Mouse (Mus musculus): ENCODE data around the gene Slc12a7. TPM values are rescaled to one million over a fixed set of nuclear protein-coding genes. Genes with fewer than 3 reads are reported as not detected.
"Not testable (repeated sequence)": the region's sequence is repeated elsewhere in the genome, so short reads cannot be mapped to it uniquely, and the experiment has no call there.

The Slc12a7 gene
- polyA plus RNA-seq, 1 experiment from 2014 or later: 21.5 TPM

DNA sequence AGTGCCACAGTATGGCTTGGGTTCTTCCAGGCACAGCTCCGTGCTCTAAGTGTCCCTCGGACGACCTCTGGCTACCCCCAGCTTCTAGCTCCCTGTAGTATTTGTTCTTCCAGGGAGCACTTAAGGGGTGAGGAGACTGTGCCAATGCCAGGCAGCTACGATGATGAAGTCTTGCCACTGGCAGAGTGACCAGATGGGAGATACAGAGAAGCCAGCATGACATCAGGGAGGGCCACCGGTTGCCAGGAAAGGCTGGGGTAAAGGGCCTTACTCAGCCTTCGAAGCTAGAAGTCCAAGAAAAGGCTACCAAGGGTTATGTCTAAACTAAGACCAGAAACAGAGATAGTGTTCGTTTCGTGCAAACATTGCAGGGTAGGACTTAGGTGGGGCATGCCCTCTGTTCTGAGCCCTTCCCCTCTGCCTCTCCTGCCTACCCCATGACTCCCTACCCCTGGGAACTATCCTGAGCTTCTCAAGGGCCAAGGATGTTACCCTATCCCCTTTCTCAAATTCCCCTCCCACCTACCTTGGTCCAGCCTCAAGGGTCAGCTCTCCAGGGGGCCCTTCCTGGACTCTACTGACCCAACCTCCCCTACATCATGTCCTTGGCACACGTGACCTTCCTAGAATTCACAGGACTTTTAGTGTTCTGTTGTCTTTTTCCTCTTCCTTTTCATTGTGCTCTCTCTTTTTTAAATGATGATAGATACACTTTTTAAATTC, 31.6 kb upstream of the Slc12a7 start:
- 82% methylated on average over 9 of the region's 9 CpGs for WGBS
- H3K27me3 ChIP-seq: no peaks in the 10 kb centered on the region
- no peak for ATAC-seq (ENCODE audit: insufficient number of reproducible peaks, insufficient read depth, low FRiP score, low TSS enrichment, low read depth)
- no peak overlapping the region for H3K4me3 ChIP-seq
- no peaks in the 10 kb centered on the region for H3K4me1 ChIP-seq
- H3K4me2 ChIP-seq: no peak overlapping the region
- no peak overlapping the region for H3K9ac ChIP-seq
- H3K27ac ChIP-seq: no peak overlapping the region
- H3K9me3 ChIP-seq: no peaks in the 10 kb centered on the region
- H3K36me3 ChIP-seq: no peaks in the 10 kb centered on the region

DNA sequence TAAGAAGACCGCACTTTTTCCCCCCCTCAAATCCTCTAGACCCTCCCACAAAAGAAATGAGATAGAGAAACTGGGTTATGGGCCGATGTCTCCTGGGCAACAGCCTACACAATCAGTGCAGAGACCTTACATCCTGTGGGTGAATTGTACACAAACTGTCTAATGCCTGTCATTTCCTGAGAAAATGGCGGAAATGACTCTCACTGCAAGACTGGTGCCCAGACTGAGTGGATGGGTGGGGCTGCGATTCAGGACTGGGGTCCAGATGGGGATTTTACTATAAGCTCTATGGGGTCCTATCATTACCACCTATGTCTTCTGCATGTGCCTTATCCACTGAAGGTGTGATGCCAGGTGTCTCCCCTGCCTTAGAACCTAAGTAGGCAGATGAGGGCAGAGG, 30.1 kb upstream of the Slc12a7 start:
- Histone ChIP-seq H3K4me3 (no peak overlapping the region), H3K36me3 (no peaks in the 10 kb centered on the region), H3K4me2 (no peak overlapping the region), H3K4me1 (no peaks in the 10 kb centered on the region), H3K27me3 (no peaks in the 10 kb centered on the region), H3K27ac (no peak overlapping the region), H3K9ac (no peak overlapping the region), H3K9me3 (no peaks in the 10 kb centered on the region)
- no peak for ATAC-seq (ENCODE audit: insufficient number of reproducible peaks, insufficient read depth, low FRiP score, low TSS enrichment, low read depth)
- 91% methylated on average over 4 of the region's 4 CpGs for WGBS

DNA sequence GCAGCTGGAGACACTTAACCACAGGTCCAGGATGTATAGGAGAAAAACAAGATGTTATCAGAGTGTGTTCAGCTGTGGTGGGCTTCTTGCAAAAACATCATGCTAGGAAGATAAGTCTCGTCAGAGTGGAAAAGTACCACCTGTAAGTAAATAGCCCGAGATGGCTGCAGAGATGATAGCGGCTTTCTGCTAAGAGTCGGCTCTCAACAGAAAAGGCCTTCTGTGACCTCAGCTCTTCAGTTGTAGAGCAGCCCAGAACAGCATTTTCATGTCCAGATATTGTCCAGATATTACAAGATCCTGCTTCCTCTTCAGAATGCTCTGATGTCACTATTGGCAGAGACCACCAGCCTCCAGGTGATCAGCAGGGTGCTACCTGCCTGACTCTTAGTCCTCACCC, 29.4 kb upstream of the Slc12a7 start:
- not testable (repeated sequence) for H3K27me3 ChIP-seq; ATAC-seq (ENCODE audit: insufficient number of reproducible peaks, insufficient read depth, low FRiP score, low TSS enrichment, low read depth); H3K4me1 ChIP-seq; H3K9me3 ChIP-seq; H3K4me3 ChIP-seq; H3K27ac ChIP-seq; H3K9ac ChIP-seq; H3K4me2 ChIP-seq; H3K36me3 ChIP-seq
- 75% methylated on average over 4 of the region's 4 CpGs for WGBS

DNA sequence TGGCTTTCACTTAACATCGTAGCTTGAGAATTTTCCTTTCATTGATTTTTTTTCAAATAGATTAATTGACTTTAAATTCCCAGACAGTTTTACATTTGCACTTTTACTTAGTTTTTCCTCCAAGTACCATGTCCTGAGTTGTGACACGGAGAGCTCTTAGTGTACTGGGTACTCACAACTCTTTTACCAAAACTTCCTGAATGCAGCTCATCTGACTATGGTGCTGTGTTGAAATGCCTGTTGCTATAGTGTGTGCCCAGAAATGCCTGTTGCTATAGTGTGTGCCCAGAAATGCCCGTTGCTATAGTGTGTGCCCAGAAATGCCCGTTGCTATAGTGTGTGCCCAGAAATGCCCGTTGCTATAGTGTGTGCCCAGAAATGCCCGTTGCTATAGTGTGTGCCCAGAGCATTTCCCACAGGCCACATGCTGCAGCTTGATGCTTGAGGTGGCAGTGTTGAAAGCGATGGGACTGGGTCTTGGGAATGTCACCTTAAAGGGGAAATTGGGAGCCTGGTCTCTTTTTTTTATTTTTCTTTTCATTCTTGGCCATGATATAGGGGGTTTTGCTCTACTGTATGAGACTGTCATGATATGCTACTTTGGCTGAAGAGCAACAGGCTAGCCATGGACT, 28.1 kb upstream of the Slc12a7 start, which contains the start of gene Slc6a19:
TSS of gene Slc6a19 (minus strand) at position 172 of the 632 bp plus-strand sequence.
- H3K36me3 ChIP-seq: no peaks in the 10 kb centered on the region
- H3K4me3 ChIP-seq: no peak within 1 kb of the TSS
- ATAC-seq (ENCODE audit: insufficient number of reproducible peaks, insufficient read depth, low FRiP score, low TSS enrichment, low read depth): no peak
- H3K4me2 ChIP-seq: no peak within 1 kb of the TSS
- no peaks in the 10 kb centered on the region for H3K9me3 ChIP-seq
- H3K27ac ChIP-seq: no peak within 1 kb of the TSS
- H3K27me3 ChIP-seq: no peaks in the 10 kb centered on the region
- no peaks in the 10 kb centered on the region for H3K4me1 ChIP-seq
- WGBS: 91% methylated on average over 7 of the region's 7 CpGs
- no peak within 1 kb of the TSS for H3K9ac ChIP-seq

DNA sequence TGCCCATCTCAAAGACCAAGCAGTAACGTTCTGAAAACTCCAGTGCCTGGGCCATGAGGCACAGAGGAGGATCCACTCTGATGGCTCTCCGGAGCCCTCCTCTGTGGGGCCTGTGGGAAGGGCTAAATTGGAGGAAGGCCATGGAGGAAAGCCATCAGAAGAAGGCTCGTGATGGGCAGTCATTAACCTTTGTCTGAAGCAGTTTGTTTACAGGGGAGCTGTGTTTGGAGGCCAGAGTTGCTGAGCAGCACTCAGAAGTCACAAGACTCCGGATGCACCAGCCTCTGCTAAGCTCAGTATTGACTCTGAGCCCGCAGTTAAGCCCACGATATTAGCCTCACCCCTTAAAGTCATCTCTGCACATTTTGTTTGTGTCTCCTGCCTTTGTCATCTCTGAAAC, 23.4 kb upstream of the Slc12a7 start:
- Histone ChIP-seq H3K9ac (no peak overlapping the region), H3K4me1 (no peaks in the 10 kb centered on the region), H3K27me3 (no peaks in the 10 kb centered on the region), H3K9me3 (no peaks in the 10 kb centered on the region), H3K4me2 (no peak overlapping the region), H3K36me3 (no peaks in the 10 kb centered on the region), H3K4me3 (no peak overlapping the region), H3K27ac (no peak overlapping the region)
- 75% methylated on average over 6 of the region's 6 CpGs for WGBS
- no peak for ATAC-seq (ENCODE audit: insufficient number of reproducible peaks, insufficient read depth, low FRiP score, low TSS enrichment, low read depth)

DNA sequence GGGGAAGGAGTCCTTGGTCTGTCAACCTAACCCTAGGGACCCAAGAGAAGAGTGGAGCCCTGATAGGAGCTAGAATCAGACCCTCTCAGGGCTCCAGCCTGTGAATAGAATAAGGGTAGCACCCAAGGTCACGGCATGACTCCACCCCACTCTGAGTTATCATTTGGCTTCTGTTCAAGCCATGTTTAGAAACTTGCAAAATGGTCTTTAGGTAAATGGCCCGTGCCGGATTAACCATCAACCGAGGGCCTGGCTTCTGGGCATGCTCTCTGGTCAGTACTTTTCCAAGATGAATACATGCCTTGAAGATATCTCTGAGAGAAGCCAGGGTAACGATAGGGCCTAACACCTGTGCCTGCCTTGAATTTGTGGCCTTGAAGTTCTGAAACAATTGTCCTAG, 21.7 kb upstream of the Slc12a7 start:
- Histone ChIP-seq H3K27ac (no peak overlapping the region), H3K4me3 (no peak overlapping the region), H3K27me3 (no peaks in the 10 kb centered on the region), H3K9me3 (no peaks in the 10 kb centered on the region), H3K9ac (no peak overlapping the region), H3K4me2 (no peak overlapping the region), H3K4me1 (no peaks in the 10 kb centered on the region), H3K36me3 (no peaks in the 10 kb centered on the region)
- no peak for ATAC-seq (ENCODE audit: insufficient number of reproducible peaks, insufficient read depth, low FRiP score, low TSS enrichment, low read depth)
- WGBS: 87% methylated on average over 5 of the region's 5 CpGs

DNA sequence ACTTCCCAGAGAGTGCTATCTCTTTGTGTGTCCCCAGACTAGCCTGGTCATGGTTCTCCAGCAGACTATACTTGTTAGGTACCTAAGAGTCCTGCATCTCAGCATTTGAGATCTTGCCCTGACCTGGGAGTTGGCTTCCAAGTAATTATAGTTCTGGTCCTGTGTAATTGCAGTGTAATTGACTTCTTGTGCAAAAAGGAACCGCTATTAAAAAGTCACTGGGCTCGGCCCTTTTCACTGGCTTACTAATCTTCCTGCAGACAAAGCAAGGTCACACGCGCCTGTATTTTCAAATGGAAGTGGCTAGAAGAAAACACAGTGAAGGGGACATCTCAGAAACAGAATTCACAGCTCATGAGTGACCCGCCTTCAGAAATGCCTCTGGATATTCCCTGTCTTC, 21.1 kb upstream of the Slc12a7 start:
- no peaks in the 10 kb centered on the region for H3K36me3 ChIP-seq
- no peak overlapping the region for H3K4me3 ChIP-seq
- H3K9me3 ChIP-seq: no peaks in the 10 kb centered on the region
- no peak for ATAC-seq (ENCODE audit: insufficient number of reproducible peaks, insufficient read depth, low FRiP score, low TSS enrichment, low read depth)
- H3K27ac ChIP-seq: no peak overlapping the region
- H3K9ac ChIP-seq: no peak overlapping the region
- H3K4me1 ChIP-seq: no peaks in the 10 kb centered on the region
- 76% methylated on average over 5 of the region's 5 CpGs for WGBS
- no peak overlapping the region for H3K4me2 ChIP-seq
- H3K27me3 ChIP-seq: no peaks in the 10 kb centered on the region

DNA sequence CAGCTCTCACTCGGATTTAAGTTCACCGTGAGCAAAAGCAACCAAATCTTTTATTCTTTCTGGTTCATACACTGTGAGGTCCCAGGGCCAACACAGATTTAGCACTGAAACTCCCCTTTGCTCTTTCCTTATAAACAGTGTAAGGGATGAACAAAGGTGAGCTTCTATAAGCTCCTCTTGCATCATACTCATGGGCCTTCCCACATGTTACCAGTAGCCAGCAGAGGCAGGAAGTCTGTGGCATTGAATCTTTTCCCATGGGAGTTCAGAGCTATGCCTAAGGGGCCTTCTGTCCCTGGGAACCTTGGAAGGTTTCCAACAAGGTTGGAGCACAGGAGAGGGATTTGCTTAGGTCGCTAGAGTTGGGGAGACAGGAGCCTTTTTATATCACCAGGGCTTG, 20.7 kb upstream of the Slc12a7 start:
- Histone ChIP-seq H3K4me3 (no peak overlapping the region), H3K9ac (no peak overlapping the region), H3K4me1 (no peaks in the 10 kb centered on the region), H3K27me3 (no peaks in the 10 kb centered on the region), H3K4me2 (no peak overlapping the region), H3K9me3 (no peaks in the 10 kb centered on the region), H3K27ac (no peak overlapping the region), H3K36me3 (no peaks in the 10 kb centered on the region)
- no peak for ATAC-seq (ENCODE audit: insufficient number of reproducible peaks, insufficient read depth, low FRiP score, low TSS enrichment, low read depth)
- WGBS: 77% methylated on average over 3 of the region's 3 CpGs

DNA sequence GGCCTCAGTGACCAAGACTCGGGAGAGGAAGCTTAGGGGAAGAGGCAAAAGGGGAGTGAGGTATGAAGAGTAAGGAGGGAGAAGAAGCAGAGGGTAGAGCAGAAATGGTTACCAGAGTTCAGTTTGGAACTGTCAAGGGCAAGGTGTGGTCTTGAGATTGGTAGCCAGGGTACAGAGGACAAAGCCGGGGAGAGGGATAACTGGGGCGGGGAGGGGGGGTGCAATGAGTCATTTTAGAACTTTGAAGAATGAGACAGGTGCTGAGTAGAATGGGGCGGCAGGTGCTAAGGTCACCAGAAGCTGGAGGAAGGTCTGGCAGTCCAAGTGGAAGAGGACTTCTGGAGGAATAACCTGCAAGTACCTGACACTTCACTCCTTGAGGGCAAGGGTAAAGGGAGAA, 19.7 kb upstream of the Slc12a7 start:
- Histone ChIP-seq H3K9ac (no peak overlapping the region), H3K27me3 (no peaks in the 10 kb centered on the region), H3K4me1 (no peaks in the 10 kb centered on the region), H3K27ac (no peak overlapping the region), H3K4me2 (no peak overlapping the region), H3K9me3 (no peaks in the 10 kb centered on the region), H3K36me3 (no peaks in the 10 kb centered on the region), H3K4me3 (no peak overlapping the region)
- no peak for ATAC-seq (ENCODE audit: insufficient number of reproducible peaks, insufficient read depth, low FRiP score, low TSS enrichment, low read depth)
- 83% methylated on average over 4 of the region's 4 CpGs for WGBS

DNA sequence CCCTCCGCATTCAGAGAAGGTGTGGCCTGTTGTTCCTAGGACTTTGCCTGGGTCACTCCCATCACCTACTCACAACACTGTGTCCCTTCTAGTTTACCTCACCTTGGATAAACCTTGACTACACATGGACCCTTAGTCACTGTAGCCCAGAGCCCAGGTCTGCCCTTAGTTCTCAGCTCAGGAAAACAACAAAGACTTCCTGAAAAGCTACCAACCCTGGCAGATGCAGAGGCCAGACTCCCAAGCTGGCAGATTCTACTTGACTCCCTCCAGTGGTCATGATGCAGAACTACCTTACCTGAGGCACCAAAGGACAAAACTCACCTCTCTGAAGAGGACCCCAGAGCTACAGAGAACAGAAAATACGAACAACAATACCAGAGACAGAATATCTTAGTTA, 18.9 kb upstream of the Slc12a7 start:
- H3K4me3 ChIP-seq: no peak overlapping the region
- H3K4me1 ChIP-seq: no peaks in the 10 kb centered on the region
- no peak for ATAC-seq (ENCODE audit: insufficient number of reproducible peaks, insufficient read depth, low FRiP score, low TSS enrichment, low read depth)
- H3K4me2 ChIP-seq: no peak overlapping the region
- H3K9me3 ChIP-seq: no peaks in the 10 kb centered on the region
- no peak overlapping the region for H3K9ac ChIP-seq
- 67% methylated on average over 2 of the region's 2 CpGs for WGBS
- no peaks in the 10 kb centered on the region for H3K27me3 ChIP-seq
- no peaks in the 10 kb centered on the region for H3K36me3 ChIP-seq
- H3K27ac ChIP-seq: no peak overlapping the region

DNA sequence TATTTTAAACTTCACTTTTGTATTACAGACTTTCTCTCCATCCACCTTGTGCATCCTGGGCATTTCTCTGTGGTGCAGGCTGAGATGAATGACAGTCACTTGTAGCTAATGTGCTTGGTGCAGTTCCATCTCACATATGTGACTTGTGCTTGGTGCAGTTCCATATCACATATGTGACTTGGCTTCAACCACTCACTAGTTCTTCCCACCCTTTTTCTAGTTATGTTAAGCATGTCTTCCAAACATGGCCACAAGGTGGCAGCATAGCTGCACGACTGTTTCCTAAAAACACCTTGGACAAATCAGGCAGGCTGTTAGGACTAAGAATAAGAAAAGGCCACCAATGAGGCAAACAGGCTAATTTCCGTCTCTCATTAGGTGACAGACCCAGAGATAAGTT, 14.7 kb upstream of the Slc12a7 start:
- 0% methylated on average over 2 of the region's 2 CpGs for WGBS
- Histone ChIP-seq H3K27ac (no peak overlapping the region), H3K36me3 (no peaks in the 10 kb centered on the region), H3K4me1 (no peaks in the 10 kb centered on the region), H3K9ac (no peak overlapping the region), H3K9me3 (no peaks in the 10 kb centered on the region), H3K4me2 (no peak overlapping the region), H3K27me3 (0 out of 2 replicates have a peak, but pooled peaks cover 3% of the 10 kb centered on the region), H3K4me3 (no peak overlapping the region)
- ATAC-seq (ENCODE audit: insufficient number of reproducible peaks, insufficient read depth, low FRiP score, low TSS enrichment, low read depth): no peak

DNA sequence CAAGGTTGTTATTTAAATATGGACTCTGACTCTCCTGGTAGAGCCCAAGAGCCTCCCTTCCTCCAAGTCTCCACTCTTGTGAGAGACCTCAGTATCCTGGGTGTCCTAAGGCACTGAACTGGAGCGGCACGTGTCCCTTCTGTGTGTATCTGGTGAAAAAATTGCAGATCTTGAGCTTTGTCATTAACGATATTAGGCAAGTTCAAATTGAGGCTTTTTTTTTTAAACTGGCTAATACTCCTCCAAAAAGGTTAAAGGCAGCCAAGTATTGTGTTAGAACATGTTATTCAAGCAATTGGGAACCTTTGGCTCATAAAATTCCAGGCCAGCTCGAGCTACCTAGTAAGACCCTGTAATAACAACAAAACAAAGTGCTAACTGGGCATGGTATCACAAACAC, 12.7 kb upstream of the Slc12a7 start:
- 81% methylated on average over 4 of the region's 4 CpGs for WGBS
- Histone ChIP-seq H3K27me3 (0 out of 2 replicates have a peak, but pooled peaks cover 3% of the 10 kb centered on the region), H3K4me1 (no peaks in the 10 kb centered on the region), H3K4me3 (no peak overlapping the region), H3K27ac (no peak overlapping the region), H3K4me2 (no peak overlapping the region), H3K9me3 (no peaks in the 10 kb centered on the region), H3K9ac (no peak overlapping the region), H3K36me3 (no peaks in the 10 kb centered on the region)
- ATAC-seq (ENCODE audit: insufficient number of reproducible peaks, insufficient read depth, low FRiP score, low TSS enrichment, low read depth): no peak
